Mouse (Mus musculus) heart, adult 11 months (tissue): ENCODE data around the gene AI593442.

Experiments used
- DNase-seq: peaks from one replicate; pipeline ENCODE4 v3.0.0; 2022

The AI593442 gene

GRCm38 (mm10) chr9:52679362-52679947 is at the start of gene AI593442:
TSS of gene AI593442 (minus strand) at chr9:52679780.
- DNase-seq, result no peak

- DNase-seq, result peak; percentile 58
Observed at GRCm38 (mm10) chr9:52728806-52729205, 49.2 kb upstream of the AI593442 start.

GRCm38 (mm10) chr9:52722626-52723025 is 43.0 kb upstream of the AI593442 start:
- DNase-seq, result peak; percentile 78

- no peak for DNase-seq
Observed at GRCm38 (mm10) chr9:52719562-52719961, 40.0 kb upstream of the AI593442 start.

- no peak for DNase-seq
Observed at GRCm38 (mm10) chr9:52680036-52680435, 456 bp upstream of the AI593442 start.

- peak; percentile 64 for DNase-seq
Observed at GRCm38 (mm10) chr9:52678839-52679215, 753 bp downstream of the AI593442 start.

- DNase-seq, result peak; percentile 86
Observed at GRCm38 (mm10) chr9:52678179-52678838, 1.3 kb downstream of the AI593442 start.

GRCm38 (mm10) chr9:52676587-52676986 is 3.0 kb downstream of the AI593442 start:
- no peak for DNase-seq

- DNase-seq, result no peak
Observed at GRCm38 (mm10) chr9:52675937-52676336, 3.6 kb downstream of the AI593442 start.

- DNase-seq, result no peak
Observed at GRCm38 (mm10) chr9:52661422-52661821, 18.2 kb downstream of the AI593442 start.

- DNase-seq, result no peak
Observed at GRCm38 (mm10) chr9:52650341-52650951, 29.1 kb downstream of the AI593442 start.

- DNase-seq, result peak; percentile 41
Observed at GRCm38 (mm10) chr9:52645312-52645711, 34.3 kb downstream of the AI593442 start.

- DNase-seq, result no peak
Observed at GRCm38 (mm10) chr9:52644626-52645025, 35.0 kb downstream of the AI593442 start.

- DNase-seq, result peak; percentile 35
Observed at GRCm38 (mm10) chr9:52644156-52644555, 35.4 kb downstream of the AI593442 start.

GRCm38 (mm10) chr9:52635991-52636390 is 43.6 kb downstream of the AI593442 start:
- peak; percentile 43 for DNase-seq

- DNase-seq, result no peak
Observed at GRCm38 (mm10) chr9:52623926-52624325, 55.7 kb downstream of the AI593442 start.
